Mouse (Mus musculus) hindbrain, embryonic 13.5 days (tissue): ENCODE results near the gene Plch2. TPM values are rescaled to one million over a fixed set of nuclear protein-coding genes. Genes with fewer than 3 reads are reported as not detected.

Experiments used
- ATAC-seq: fragments of 200-750 bp; cut with Nextera tagmentation; 2 replicates; pipeline ENCODE4 v1.8.0; 2017; ENCODE audit warnings: moderate TSS enrichment; ENCODE audit not compliant: low FRiP score
- H3K27ac ChIP-seq: fragments of 300-500 bp; sonication (generic); 2 replicates; pipeline ENCODE4 v1.5.1; 2015; ENCODE audit warnings: inconsistent platforms, mild to moderate bottlenecking, moderate library complexity
- H3K27me3 ChIP-seq: fragments of 300-500 bp; sonication (generic); 2 replicates; pipeline ENCODE4 v1.6.1; 2015; ENCODE audit warnings: mild to moderate bottlenecking, inconsistent platforms
- H3K36me3 ChIP-seq: fragments of 300-500 bp; sonication (generic); 2 replicates; pipeline ENCODE4 v1.6.1; 2015; ENCODE audit warnings: mild to moderate bottlenecking, inconsistent platforms
- H3K4me1 ChIP-seq: fragments of 300-500 bp; sonication (generic); replicated peaks from 2 replicates; pipeline ENCODE4 v1.6.1; 2015; ENCODE audit warnings: inconsistent platforms
- H3K4me2 ChIP-seq: fragments of 300-500 bp; sonication (generic); 2 replicates; pipeline ENCODE4 v1.6.1; 2015; ENCODE audit warnings: inconsistent platforms, mild to moderate bottlenecking, moderate library complexity
- H3K4me3 ChIP-seq: fragments of 300-500 bp; sonication (generic); 2 replicates; pipeline ENCODE4 v1.5.1; 2015; ENCODE audit warnings: mild to moderate bottlenecking, inconsistent platforms
- H3K9ac ChIP-seq: fragments of 300-500 bp; sonication (generic); 2 replicates; pipeline ENCODE4 v1.6.1; 2015; ENCODE audit warnings: mild to moderate bottlenecking, inconsistent platforms
- H3K9me3 ChIP-seq: fragments of 300-500 bp; sonication (generic); 2 replicates; pipeline ENCODE4 v1.6.1; 2016; ENCODE audit warnings: inconsistent platforms
- WGBS: fragments of 180-500 bp; shearing (Covaris S2); methylation state at CpG from one replicate; pipeline ENCODE4 v1.1.7; 2015; 5-methylcytosine and 5-hydroxymethylcytosine counted together
- polyA plus RNA-seq: library from polyadenylated mRNA; unstranded; fragments of >200 nt; fragmentation: Nextera tagmentation; extraction: Ambion mirVana; gene quantifications from 2 replicates; pipeline ENCODE4 v1.2.1, GENCODE M21; 2015

The Plch2 gene
- 8.4 and 11.1 TPM in 2 replicates for polyA plus RNA-seq

- H3K9ac ChIP-seq = no peak within 1 kb of the TSS
- H3K9me3 ChIP-seq = no peaks in the 10 kb centered on the region
- no peak within 1 kb of the TSS for H3K4me3 ChIP-seq
- no peak for ATAC-seq
- WGBS = 64% methylated on average over 10 of the region's 10 CpGs
- no peak within 1 kb of the TSS for H3K4me2 ChIP-seq
- peaks cover 36% of the 10 kb centered on the region for H3K4me1 ChIP-seq
- H3K27ac ChIP-seq = no peak within 1 kb of the TSS
- 0 out of 2 replicates have a peak, but pooled peaks cover 11% of the 10 kb centered on the region for H3K27me3 ChIP-seq
- no peaks in the 10 kb centered on the region for H3K36me3 ChIP-seq
Observed at GRCm38 (mm10) chr4:155056724-155057123, at the start of gene Plch2. Plch2 (minus strand) TSS chr4:155056784.

DNA sequence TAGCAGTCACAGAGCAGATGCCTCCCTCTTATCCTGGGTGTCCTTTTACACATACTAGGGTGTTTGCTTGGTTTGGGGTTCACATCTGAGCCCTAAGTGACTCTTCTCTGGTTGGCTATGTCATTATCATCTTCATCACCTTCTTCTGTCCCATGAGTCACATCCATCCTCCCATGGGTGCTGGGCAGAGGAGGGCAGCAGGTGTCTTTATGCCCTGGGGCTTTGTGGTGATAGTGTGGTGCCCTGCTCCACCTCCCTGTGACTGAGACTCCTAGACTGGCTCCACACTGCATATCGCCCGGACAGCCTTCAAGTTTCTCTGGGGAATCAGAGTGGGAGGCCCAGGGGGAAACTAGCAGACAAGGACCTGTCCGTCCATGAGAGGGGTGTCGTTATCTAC lies 42.0 kb upstream of the Plch2 start:
- Histone ChIP-seq H3K4me1 (peaks cover 4% of the 10 kb centered on the region), H3K9ac (0 out of 2 replicates have a peak overlapping the region, but pooled peaks have one; percentile 8), H3K27ac (no peak overlapping the region), H3K4me3 (no peak overlapping the region), H3K27me3 (no peaks in the 10 kb centered on the region), H3K36me3 (no peaks in the 10 kb centered on the region), H3K4me2 (no peak overlapping the region), H3K9me3 (no peaks in the 10 kb centered on the region)
- ATAC-seq = no peak
- 72% methylated on average over 4 of the region's 4 CpGs for WGBS

DNA sequence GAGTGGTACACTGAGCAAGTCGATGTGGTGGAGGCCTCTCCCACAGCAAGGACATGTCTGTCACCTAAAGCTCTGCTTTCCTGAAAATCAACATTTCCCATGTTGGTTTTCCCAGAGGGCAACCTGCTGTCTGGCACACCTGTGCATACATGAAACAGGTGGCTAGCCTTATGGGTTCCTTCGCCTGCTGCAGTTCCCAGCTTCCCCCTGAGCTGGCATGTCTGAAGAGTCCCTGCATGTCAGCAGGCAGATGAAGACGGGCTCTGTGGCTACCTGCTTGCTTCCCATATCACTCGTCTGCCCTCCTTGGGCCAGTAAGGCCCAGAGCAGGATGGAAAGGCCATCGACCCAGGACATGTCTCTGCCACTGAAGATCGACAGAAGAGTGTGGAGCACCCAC lies 40.9 kb upstream of the Plch2 start:
- Histone ChIP-seq H3K27ac (no peak overlapping the region), H3K9me3 (no peaks in the 10 kb centered on the region), H3K4me3 (no peak overlapping the region), H3K9ac (0 out of 2 replicates have a peak overlapping the region, but pooled peaks have one; percentile 8), H3K4me2 (no peak overlapping the region), H3K4me1 (peaks cover 4% of the 10 kb centered on the region), H3K36me3 (peaks cover 6% of the 10 kb centered on the region; the same call in 1 of the 2 replicates), H3K27me3 (no peaks in the 10 kb centered on the region)
- ATAC-seq = no peak
- 83% methylated on average over 6 of the region's 6 CpGs for WGBS

DNA sequence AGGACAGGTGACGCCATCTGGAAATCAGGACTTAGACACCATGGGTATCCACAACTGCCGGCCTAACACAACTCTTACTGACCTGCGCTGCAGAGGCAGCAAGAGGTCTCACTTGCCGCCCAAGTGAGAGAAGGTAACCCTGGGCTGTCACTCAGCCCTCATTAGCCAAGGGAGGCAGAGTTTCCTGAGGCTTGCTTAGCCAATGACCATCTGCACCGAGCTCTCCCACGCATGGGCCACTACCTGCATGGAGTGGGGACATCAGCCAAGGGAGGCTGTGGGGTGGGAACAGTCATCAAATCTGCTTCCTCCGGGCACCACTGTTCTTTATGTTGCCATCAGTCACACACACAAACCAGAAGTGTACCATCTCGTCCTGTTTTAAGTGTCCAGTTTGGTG lies 39.4 kb upstream of the Plch2 start:
- Histone ChIP-seq H3K4me3 (no peak overlapping the region), H3K27ac (peak overlapping the region; percentile 71; the same call in 1 of the 2 replicates), H3K4me2 (no peak overlapping the region), H3K9me3 (no peaks in the 10 kb centered on the region), H3K36me3 (peaks cover 8% of the 10 kb centered on the region; the same call in 1 of the 2 replicates), H3K27me3 (no peaks in the 10 kb centered on the region), H3K4me1 (peaks cover 4% of the 10 kb centered on the region), H3K9ac (peak overlapping the region; percentile 51; the same call in 1 of the 2 replicates)
- ATAC-seq = no peak
- 86% methylated on average over 8 of the region's 8 CpGs for WGBS

GRCm38 (mm10) chr4:155095238-155095900 lies 38.8 kb upstream of the Plch2 start:
- peaks cover 11% of the 10 kb centered on the region; the same call in 1 of the 2 replicates for H3K36me3 ChIP-seq
- H3K9ac ChIP-seq = no peak overlapping the region
- peaks cover 4% of the 10 kb centered on the region for H3K4me1 ChIP-seq
- H3K27me3 ChIP-seq = no peaks in the 10 kb centered on the region
- peak overlapping the region; percentile 71; the same call in 1 of the 2 replicates for H3K27ac ChIP-seq
- no peaks in the 10 kb centered on the region for H3K9me3 ChIP-seq
- 30% methylated on average over 8 of the region's 8 CpGs for WGBS
- H3K4me2 ChIP-seq = no peak overlapping the region
- ATAC-seq = peak; percentile 76
- H3K4me3 ChIP-seq = no peak overlapping the region

- peak; percentile 57; the same call in 1 of the 2 replicates for ATAC-seq
- Histone ChIP-seq H3K27me3 (no peaks in the 10 kb centered on the region), H3K4me3 (no peak overlapping the region), H3K27ac (no peak overlapping the region), H3K36me3 (peaks cover 17% of the 10 kb centered on the region), H3K9ac (no peak overlapping the region), H3K4me1 (peaks cover 4% of the 10 kb centered on the region), H3K9me3 (no peaks in the 10 kb centered on the region), H3K4me2 (no peak overlapping the region)
- 77% methylated on average over 3 of the region's 3 CpGs for WGBS
Observed at GRCm38 (mm10) chr4:155094565-155094964, 38.0 kb upstream of the Plch2 start.

GRCm38 (mm10) chr4:155093431-155094149 lies 37.0 kb upstream of the Plch2 start:
- Histone ChIP-seq H3K9me3 (no peaks in the 10 kb centered on the region), H3K36me3 (peaks cover 25% of the 10 kb centered on the region), H3K4me1 (peaks cover 4% of the 10 kb centered on the region), H3K4me2 (no peak overlapping the region), H3K9ac (peak overlapping the region; percentile 15; the same call in 1 of the 2 replicates), H3K4me3 (no peak overlapping the region), H3K27ac (no peak overlapping the region), H3K27me3 (no peaks in the 10 kb centered on the region)
- ATAC-seq = no peak
- 82% methylated on average over 7 of the region's 7 CpGs for WGBS

DNA sequence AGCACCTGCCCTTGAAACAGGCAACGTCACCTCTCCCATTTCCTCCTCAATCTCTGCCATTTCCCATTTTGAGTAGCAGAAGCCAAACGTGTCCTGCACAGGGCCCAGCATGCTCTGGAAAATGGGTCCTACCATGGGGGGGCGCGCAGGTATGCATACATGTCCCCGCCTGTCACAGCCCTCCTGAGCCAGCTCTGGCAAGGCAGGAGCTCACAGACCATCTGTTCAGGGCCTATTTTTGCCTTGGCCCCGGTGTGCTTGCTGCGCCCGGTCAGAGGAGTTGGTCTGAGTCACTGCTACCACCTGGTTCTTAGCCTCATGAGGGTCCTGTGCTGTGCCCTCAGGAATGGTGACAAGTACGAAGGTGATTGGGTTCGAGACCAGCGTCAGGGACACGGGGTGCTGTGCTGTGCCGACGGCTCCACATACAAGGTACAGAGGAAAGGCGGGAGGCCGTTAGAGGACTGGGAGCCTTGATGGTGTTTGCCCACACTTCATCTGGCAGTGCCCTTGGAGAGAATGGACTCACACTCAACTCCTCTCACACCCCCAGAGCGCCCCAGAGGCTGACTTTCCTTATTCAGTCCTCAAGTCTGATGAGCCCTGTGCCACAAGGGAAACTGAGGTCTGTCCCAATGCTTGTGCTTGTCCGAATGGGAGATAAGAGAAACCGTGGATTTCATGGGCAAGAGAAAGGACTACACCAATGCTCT lies 36.3 kb upstream of the Plch2 start:
- Histone ChIP-seq H3K27ac (no peak overlapping the region), H3K4me1 (peaks cover 4% of the 10 kb centered on the region), H3K36me3 (peaks cover 25% of the 10 kb centered on the region), H3K4me2 (no peak overlapping the region), H3K4me3 (no peak overlapping the region), H3K9me3 (no peaks in the 10 kb centered on the region), H3K27me3 (no peaks in the 10 kb centered on the region), H3K9ac (peak overlapping the region; percentile 15; the same call in 1 of the 2 replicates)
- 92% methylated on average over 19 of the region's 19 CpGs for WGBS
- no peak for ATAC-seq

- no peak overlapping the region for H3K4me2 ChIP-seq
- H3K9me3 ChIP-seq = no peaks in the 10 kb centered on the region
- H3K9ac ChIP-seq = peak overlapping the region; percentile 6; the same call in 1 of the 2 replicates
- 96% methylated on average over 13 of the region's 13 CpGs for WGBS
- no peak for ATAC-seq
- no peak overlapping the region for H3K27ac ChIP-seq
- no peak overlapping the region for H3K4me3 ChIP-seq
- peaks cover 14% of the 10 kb centered on the region for H3K4me1 ChIP-seq
- H3K36me3 ChIP-seq = peaks cover 25% of the 10 kb centered on the region
- no peaks in the 10 kb centered on the region for H3K27me3 ChIP-seq
Observed at GRCm38 (mm10) chr4:155090688-155091449, 34.3 kb upstream of the Plch2 start.

DNA sequence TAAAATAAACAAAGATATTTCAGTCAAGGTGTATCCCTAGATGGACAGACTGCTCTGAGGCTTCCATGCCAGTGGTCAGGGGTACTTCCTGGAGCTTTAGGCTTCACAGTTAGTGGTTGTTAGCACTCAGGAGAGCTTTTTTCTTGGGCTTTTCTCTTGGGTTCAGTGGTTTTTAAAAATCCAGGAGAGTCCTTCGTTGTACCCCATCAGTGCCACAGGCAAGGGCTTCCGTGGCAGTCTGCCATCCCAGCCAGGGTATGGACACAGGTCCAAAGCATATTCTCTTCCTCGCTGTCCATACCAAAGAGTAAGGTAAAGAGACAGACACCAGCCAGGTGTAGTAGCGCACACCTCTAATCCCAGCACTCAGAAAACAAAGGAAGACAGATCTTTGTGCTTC lies 33.6 kb upstream of the Plch2 start:
- no peaks in the 10 kb centered on the region for H3K27me3 ChIP-seq
- no peak overlapping the region for H3K4me3 ChIP-seq
- no peak for ATAC-seq
- H3K27ac ChIP-seq = no peak overlapping the region
- no peak overlapping the region for H3K4me2 ChIP-seq
- H3K9ac ChIP-seq = no peak overlapping the region
- 96% methylated on average over 4 of the region's 4 CpGs for WGBS
- H3K9me3 ChIP-seq = no peaks in the 10 kb centered on the region
- peaks cover 15% of the 10 kb centered on the region for H3K4me1 ChIP-seq
- peaks cover 25% of the 10 kb centered on the region for H3K36me3 ChIP-seq

DNA sequence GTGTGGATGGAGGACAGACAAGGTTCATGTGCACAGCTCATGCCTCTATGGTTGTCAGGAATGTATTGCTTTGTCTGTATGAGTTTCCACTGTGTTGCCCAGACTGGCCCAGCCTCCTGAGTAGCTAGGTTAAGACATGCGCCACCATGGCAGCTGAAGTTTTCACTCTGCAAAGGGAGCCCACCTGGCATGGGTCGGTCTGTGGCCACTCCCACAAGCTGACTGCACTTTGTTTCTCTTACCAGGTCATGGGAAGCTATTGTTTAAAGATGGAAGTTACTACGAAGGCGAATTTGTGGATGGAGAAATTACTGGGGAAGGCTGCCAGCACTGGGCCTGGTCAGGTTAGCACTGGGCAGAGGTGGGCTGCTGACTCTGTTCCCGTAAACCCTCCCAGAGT lies 32.7 kb upstream of the Plch2 start:
- H3K36me3 ChIP-seq = peaks cover 25% of the 10 kb centered on the region
- H3K4me2 ChIP-seq = no peak overlapping the region
- no peaks in the 10 kb centered on the region for H3K9me3 ChIP-seq
- 94% methylated on average over 5 of the region's 5 CpGs for WGBS
- ATAC-seq = no peak
- H3K9ac ChIP-seq = no peak overlapping the region
- H3K4me3 ChIP-seq = no peak overlapping the region
- no peaks in the 10 kb centered on the region for H3K27me3 ChIP-seq
- peaks cover 24% of the 10 kb centered on the region for H3K4me1 ChIP-seq
- no peak overlapping the region for H3K27ac ChIP-seq
